Mouse (Mus musculus) bone marrow macrophage, adult 2 months (primary cell): ENCODE measurements around the gene Tmem269.

Experiments used
- CTCF ChIP-seq: IDR thresholded peaks from 2 replicates; pipeline ENCODE4 v1.5.1; 2012; ENCODE audit warnings: low read depth, mild to moderate bottlenecking, low read length, moderate library complexity
- POLR2A ChIP-seq: IDR thresholded peaks from 2 replicates; pipeline ENCODE4 v1.6.1; 2012; ENCODE audit warnings: mild to moderate bottlenecking, low read depth, low read length, borderline replicate concordance

DNA sequence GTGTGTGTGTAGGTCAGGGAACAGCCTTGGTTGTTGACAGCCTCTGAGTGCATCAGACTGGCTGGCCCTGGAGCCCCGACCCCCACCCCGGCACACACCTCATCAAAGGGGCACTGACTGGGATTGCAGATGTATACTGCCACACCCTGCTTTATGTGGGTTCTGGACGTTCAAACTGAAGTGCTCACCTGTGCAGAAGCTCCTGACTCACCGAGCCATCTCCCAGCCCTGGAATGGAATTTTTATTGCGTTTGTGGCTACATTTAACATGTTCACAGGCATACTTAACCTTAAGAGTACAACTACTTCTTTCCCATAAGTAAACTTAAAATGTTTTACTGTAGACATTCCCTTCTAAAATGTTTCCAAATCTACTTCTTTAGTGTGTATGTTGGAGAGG, 60.1 kb downstream of the Tmem269 start:
- TF ChIP-seq POLR2A (no peak), CTCF (no peak)
